Mouse (Mus musculus) left cerebral cortex, adult 2 months (tissue): ENCODE data around the gene Osbp. TPM values are rescaled to one million over a fixed set of nuclear protein-coding genes. Genes with fewer than 3 reads are reported as not detected.
A peak's percentile ranks its signal among the peaks of the same experiment; 100 is the strongest.

Source experiments
- DNase-seq, 2 experiments: peaks; one replicate each; pipeline ENCODE4 v3.0.0; 2021 to 2022; ENCODE audit warnings: low spot score in 2 of 2, mixed read lengths in 1 of 2; ENCODE audit errors: extremely low spot score in 1 of 2
- H3K27ac ChIP-seq: fragments of 200-600 bp; 2 replicates; pipeline ENCODE4 v1.8.1; 2022
- H3K4me3 ChIP-seq: fragments of 200-600 bp; 2 replicates; pipeline ENCODE4 v1.8.1; 2022
- CTCF ChIP-seq: fragments of 200-600 bp; IDR thresholded peaks from 2 replicates; pipeline ENCODE4 v1.8.1; 2022; ENCODE audit warnings: antibody characterized with exemption, mild to moderate bottlenecking, moderate library complexity
- intact Hi-C: fragments of 180-260 bp; cut with DNase I; formaldehyde crosslinking; loops from one replicate; pipeline ENCODE4 v1.15.1; 2025
- microRNA-seq, 2 experiments: library from miRNA; unstranded; fragments of <30 nt; microRNA quantifications; one replicate each; pipeline ENCODE4 v1.2.0; 2021
- total RNA-seq, 2 experiments: library from RNA; stranded (reverse); gene quantifications; 2 replicates each; pipeline ENCODE4 v1.2.3; 2021

Gene Osbp
- total RNA-seq, 2 experiments from 2014 or later: 55.6 to 57.0 TPM

- DNase-seq: peak in 1 of 2 experiments; percentile 42
- intact Hi-C loops: loop anchor here (5.0 to 10.0 kb wide), 7 partner anchors 89 to 579 kb away; partner anchors contain the start of genes Olfr1427, Patl1 and Stx3
- peak overlapping the region; percentile 16; the same call in 1 of the 2 replicates for H3K27ac ChIP-seq
- TF ChIP-seq CTCF: no peak
- peak overlapping the region; percentile 71 for H3K4me3 ChIP-seq
Observed at GRCm38 (mm10) chr19:12013228-12013627, 47.5 kb downstream of the Osbp start.

DNA sequence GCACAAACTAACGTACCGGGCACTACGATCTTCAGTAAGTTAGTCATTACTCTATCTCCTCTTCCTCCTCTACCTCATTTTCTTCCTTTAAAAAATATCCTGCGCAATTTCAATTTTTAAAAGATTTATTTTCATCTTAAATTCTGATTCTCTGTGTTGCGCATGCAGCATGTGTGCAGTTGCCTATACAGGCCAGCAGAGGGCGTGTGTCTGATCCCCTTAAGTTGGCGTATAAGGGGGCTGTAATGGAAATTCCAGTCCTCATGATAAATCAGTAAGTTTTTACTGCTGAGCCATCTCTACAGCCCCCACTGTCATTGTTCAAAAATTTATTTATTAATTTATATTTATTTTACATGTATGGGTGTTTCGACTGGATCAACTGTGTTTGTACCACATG is 50.0 kb downstream of the Osbp start:
- DNase-seq: no peak
- intact Hi-C loops: loop anchor here (10.0 kb wide), 1 partner anchor 459 kb away; no protein-coding TSS in a partner anchor
- Histone ChIP-seq H3K27ac (no peak overlapping the region), H3K4me3 (no peak overlapping the region)
- TF ChIP-seq CTCF: peak; percentile 56

- Histone ChIP-seq H3K4me3 (no peak overlapping the region), H3K27ac (no peak overlapping the region)
- TF ChIP-seq CTCF: no peak
- DNase-seq: no peak
- intact Hi-C loops: loop anchor here (10.0 kb wide), 1 partner anchor 459 kb away; no protein-coding TSS in a partner anchor
Observed at GRCm38 (mm10) chr19:12016192-12016591, 50.5 kb downstream of the Osbp start.

GRCm38 (mm10) chr19:12024149-12024548 is 58.4 kb downstream of the Osbp start:
- intact Hi-C loops: no loop called here
- no peak for TF ChIP-seq CTCF
- Histone ChIP-seq H3K27ac (no peak overlapping the region), H3K4me3 (no peak overlapping the region)
- no peak for DNase-seq

DNA sequence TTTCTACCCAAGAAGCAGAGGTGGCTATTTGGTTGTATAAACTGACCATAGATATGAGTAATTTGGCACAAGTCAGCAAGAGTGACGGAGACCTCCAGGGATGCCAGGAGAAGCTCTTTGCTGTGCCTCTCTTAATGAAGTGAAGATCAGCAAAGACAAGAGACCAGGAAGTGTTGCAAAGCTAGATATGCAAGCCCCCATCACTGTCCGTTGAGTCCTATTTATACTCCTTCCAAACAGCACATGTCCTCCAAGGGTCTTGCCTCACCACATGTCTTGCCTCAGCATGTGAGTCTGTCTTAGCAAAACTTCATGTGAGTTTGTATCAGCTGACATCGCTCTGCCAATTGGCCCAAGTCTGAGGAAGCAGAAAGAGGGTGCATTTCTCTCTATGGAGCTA is 59.6 kb downstream of the Osbp start:
- DNase-seq: no peak
- intact Hi-C loops: no loop called here
- no peak for TF ChIP-seq CTCF
- no peak overlapping the region for H3K27ac ChIP-seq
- no peak overlapping the region for H3K4me3 ChIP-seq

DNA sequence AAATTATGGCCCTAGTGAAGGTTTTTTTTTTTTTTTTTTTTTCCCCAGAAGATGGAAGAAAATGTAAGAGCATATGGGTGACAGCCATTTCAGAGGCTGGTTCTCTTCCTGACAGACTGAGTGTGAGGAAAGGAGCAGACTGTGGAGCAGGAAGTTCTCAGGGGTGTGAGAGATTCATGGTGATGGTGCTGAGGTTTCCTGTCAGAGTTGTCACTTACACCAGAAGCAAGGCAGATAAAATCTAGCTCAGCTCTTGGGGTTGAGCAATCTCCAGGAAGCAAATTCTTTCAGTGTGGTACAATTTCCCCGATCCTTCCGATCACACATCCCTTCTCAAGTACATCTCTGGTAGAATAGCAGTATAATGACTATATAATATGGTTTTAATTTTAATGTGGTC is 60.9 kb downstream of the Osbp start:
- no peak overlapping the region for H3K27ac ChIP-seq
- intact Hi-C loops: no loop called here
- no peak for DNase-seq
- TF ChIP-seq CTCF: no peak
- no peak overlapping the region for H3K4me3 ChIP-seq

DNA sequence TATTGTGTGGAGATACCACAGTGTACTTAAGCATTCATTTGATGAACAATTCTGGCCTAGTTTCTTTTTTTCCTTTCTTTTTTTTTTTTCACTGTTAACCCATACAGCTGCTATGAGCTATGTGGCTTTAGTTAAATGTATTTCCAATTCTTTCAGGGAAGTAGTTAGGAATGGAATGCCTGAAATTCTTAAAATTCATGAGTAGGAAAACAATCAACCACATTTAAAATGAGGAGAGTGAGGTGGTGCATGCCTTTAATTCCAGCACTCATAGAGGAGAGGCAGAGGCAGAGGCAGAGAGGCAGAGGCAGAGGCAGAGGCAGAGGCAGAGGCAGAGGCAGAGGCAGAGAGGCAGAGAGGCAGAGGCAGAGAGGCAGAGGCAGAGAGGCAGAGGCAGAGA is 72.0 kb downstream of the Osbp start:
- TF ChIP-seq CTCF: no peak
- H3K4me3 ChIP-seq: no peak overlapping the region
- H3K27ac ChIP-seq: no peak overlapping the region
- DNase-seq: no peak
- intact Hi-C loops: no loop called here

- DNase-seq: no peak
- intact Hi-C loops: no loop called here
- Histone ChIP-seq H3K27ac (no peak within 1 kb of the TSS), H3K4me3 (no peak within 1 kb of the TSS)
- no peak for TF ChIP-seq CTCF
Observed at GRCm38 (mm10) chr19:12041217-12041616, 75.5 kb downstream of the Osbp start, which contains the start of gene Olfr1423. Gene Olfr1423, minus strand, starts transcription at chr19:12041317.

- DNase-seq: no peak
- intact Hi-C loops: no loop called here
- TF ChIP-seq CTCF: peak; percentile 18
- Histone ChIP-seq H3K4me3 (no peak overlapping the region), H3K27ac (no peak overlapping the region)
Observed at GRCm38 (mm10) chr19:12043163-12043562, 77.4 kb downstream of the Osbp start.

Small RNAs within 50 kb of the gene (microRNA-seq; reads per million reads assigned to microRNA genes)
- 3.9 to 4.3 reads per million in 2 experiments for gene Mir6994

Other genes starting within 250 kb of the Osbp start
- not detected for gene Gif, start 218.4 kb upstream of the Osbp start, total RNA-seq
- 10 to 100 TPM; 36.8 to 37.9 TPM for gene Mrpl16, start 195.6 kb upstream of the Osbp start, total RNA-seq
- 10 to 100 TPM; 30.9 to 31.4 TPM for gene Stx3, start 146.5 kb upstream of the Osbp start, total RNA-seq
- not detected for gene Olfr1417, start 126.7 kb upstream of the Osbp start, total RNA-seq
- gene Olfr1418, start 104.9 kb upstream of the Osbp start, total RNA-seq: not detected
- gene Olfr1419, start 90.8 kb upstream of the Osbp start, total RNA-seq: not detected
- not detected for gene Olfr1420, start 79.4 kb upstream of the Osbp start, total RNA-seq
- gene Patl1, start 53.5 kb upstream of the Osbp start, total RNA-seq: 10 to 100 TPM; 19.7 to 20.4 TPM
- not detected for gene Olfr1423, start 75.4 kb downstream of the Osbp start, total RNA-seq
- not detected for gene Olfr1424, start 96.7 kb downstream of the Osbp start, total RNA-seq
- not detected for gene Olfr1425, start 111.8 kb downstream of the Osbp start, total RNA-seq
- gene Olfr1426, start 126.1 kb downstream of the Osbp start, total RNA-seq: not detected
- gene Olfr1427, start 137.4 kb downstream of the Osbp start, total RNA-seq: not detected
- gene Olfr1428, start 150.0 kb downstream of the Osbp start, total RNA-seq: not detected
- gene Olfr76, start 157.3 kb downstream of the Osbp start, total RNA-seq: not detected
- not detected for gene Olfr1555-ps1, start 204.2 kb downstream of the Osbp start, total RNA-seq
- gene Olfr1431, start 234.7 kb downstream of the Osbp start, total RNA-seq: not detected